Mouse (Mus musculus): ENCODE measurements at regions not wholly inside any gene's neighbourhood (a gene's known extent, or its start where the extent isn't known, plus 50 kb on each side); places are given as distances from the start of the nearest gene placed in this dataset.
A peak's percentile ranks its signal among the peaks of the same experiment; 100 is the strongest.

GRCm38 (mm10) chr2:18617520-18617919, 54.7 kb upstream of the Commd3 start:
- Histone ChIP-seq H3K4me3 (ENCODE audit: low read depth, low read length) (no peak overlapping the region), H3K9me3 (ENCODE audit: control insufficient read depth, low read length) (no peaks in the 10 kb centered on the region), H3K27ac (ENCODE audit: low read depth, low read length) (no peak overlapping the region), H3K9ac (ENCODE audit: low read length) (no peak overlapping the region), H3K4me1 (ENCODE audit: control insufficient read depth, insufficient read depth, low read length) (no peaks in the 10 kb centered on the region), H3K27me3 (ENCODE audit: control insufficient read depth, insufficient read depth, low read length) (no peaks in the 10 kb centered on the region), H3K4me2 (ENCODE audit: low read depth) (no peak overlapping the region; the same call in 1 of the 2 replicates), H3K36me3 (ENCODE audit: control insufficient read depth, insufficient read depth, low read length) (no peaks in the 10 kb centered on the region)
- 22% methylated on average over 5 of the region's 5 CpGs for WGBS
- DNase-seq (ENCODE audit: low spot score) (no peak), ATAC-seq (ENCODE audit: insufficient read depth, low FRiP score, low TSS enrichment) (no peak)

- Histone ChIP-seq H3K27me3 (ENCODE audit: control insufficient read depth, insufficient read depth, low read length) (peaks cover 36% of the 10 kb centered on the region), H3K9me3 (ENCODE audit: control insufficient read depth, low read length) (no peaks in the 10 kb centered on the region), H3K36me3 (ENCODE audit: control insufficient read depth, insufficient read depth, low read length) (no peaks in the 10 kb centered on the region), H3K4me1 (ENCODE audit: control insufficient read depth, insufficient read depth, low read length) (peaks cover 8% of the 10 kb centered on the region; the same call in 1 of the 2 replicates), H3K27ac (ENCODE audit: low read depth, low read length) (no peak overlapping the region), H3K4me3 (ENCODE audit: low read depth, low read length) (peak overlapping the region; percentile 31; the same call in 1 of the 2 replicates), H3K4me2 (ENCODE audit: low read depth) (peak overlapping the region; percentile 65), H3K9ac (ENCODE audit: low read length) (no peak overlapping the region)
- DNase-seq (ENCODE audit: low spot score) (no peak), ATAC-seq (ENCODE audit: insufficient read depth, low FRiP score, low TSS enrichment) (no peak)
- WGBS: 3% methylated on average over 10 of the region's 10 CpGs
Observed at GRCm38 (mm10) chr2:18609868-18610185, 62.4 kb upstream of the Commd3 start.

- no peaks in the 10 kb centered on the region for H3K36me3 ChIP-seq (ENCODE audit: control insufficient read depth, insufficient read depth, low read length)
Observed at GRCm38 (mm10) chr2:18609075-18609867, 62.9 kb upstream of the Commd3 start.

GRCm38 (mm10) chr2:18608260-18609074, 63.7 kb upstream of the Commd3 start:
- no peaks in the 10 kb centered on the region for H3K9me3 ChIP-seq (ENCODE audit: control insufficient read depth, low read length)
- no peaks in the 10 kb centered on the region for H3K36me3 ChIP-seq (ENCODE audit: control insufficient read depth, insufficient read depth, low read length)
- DNase-seq (ENCODE audit: low spot score) (peak; percentile 65), ATAC-seq (ENCODE audit: insufficient read depth, low FRiP score, low TSS enrichment) (peak; percentile 69)
- WGBS: 0% methylated on average over 29 of the region's 29 CpGs
- peak overlapping the region; percentile 65 for H3K4me2 ChIP-seq (ENCODE audit: low read depth)
- H3K27ac ChIP-seq (ENCODE audit: low read depth, low read length): no peak overlapping the region
- peak overlapping the region; percentile 31 for H3K4me3 ChIP-seq (ENCODE audit: low read depth, low read length)
- peaks cover 36% of the 10 kb centered on the region for H3K27me3 ChIP-seq (ENCODE audit: control insufficient read depth, insufficient read depth, low read length)
- peak overlapping the region; percentile 48 for H3K9ac ChIP-seq (ENCODE audit: low read length)
- peaks cover 8% of the 10 kb centered on the region; the same call in 1 of the 2 replicates for H3K4me1 ChIP-seq (ENCODE audit: control insufficient read depth, insufficient read depth, low read length)

More at GRCm38 (mm10) chr2:18609075-18609867, 62.9 kb upstream of the Commd3 start:
- Histone ChIP-seq H3K27me3 (ENCODE audit: control insufficient read depth, insufficient read depth, low read length) (peaks cover 36% of the 10 kb centered on the region), H3K27ac (ENCODE audit: low read depth, low read length) (no peak overlapping the region), H3K4me1 (ENCODE audit: control insufficient read depth, insufficient read depth, low read length) (peaks cover 8% of the 10 kb centered on the region; the same call in 1 of the 2 replicates), H3K4me3 (ENCODE audit: low read depth, low read length) (peak overlapping the region; percentile 31), H3K9ac (ENCODE audit: low read length) (peak overlapping the region; percentile 48), H3K9me3 (ENCODE audit: control insufficient read depth, low read length) (no peaks in the 10 kb centered on the region), H3K4me2 (ENCODE audit: low read depth) (peak overlapping the region; percentile 65)
- peak; percentile 51 for ATAC-seq (ENCODE audit: insufficient read depth, low FRiP score, low TSS enrichment)
- WGBS: under 1% methylated on average over 50 of the region's 51 CpGs
- peak; percentile 32 for DNase-seq (ENCODE audit: low spot score)

- Histone ChIP-seq H3K4me3 (ENCODE audit: low read depth, low read length) (peak overlapping the region; percentile 31), H3K4me1 (ENCODE audit: control insufficient read depth, insufficient read depth, low read length) (peaks cover 8% of the 10 kb centered on the region; the same call in 1 of the 2 replicates), H3K27ac (ENCODE audit: low read depth, low read length) (no peak overlapping the region), H3K9me3 (ENCODE audit: control insufficient read depth, low read length) (no peaks in the 10 kb centered on the region), H3K9ac (ENCODE audit: low read length) (peak overlapping the region; percentile 48; the same call in 1 of the 2 replicates), H3K36me3 (ENCODE audit: control insufficient read depth, insufficient read depth, low read length) (no peaks in the 10 kb centered on the region), H3K4me2 (ENCODE audit: low read depth) (peak overlapping the region; percentile 65), H3K27me3 (ENCODE audit: control insufficient read depth, insufficient read depth, low read length) (peaks cover 36% of the 10 kb centered on the region)
- ATAC-seq (ENCODE audit: insufficient read depth, low FRiP score, low TSS enrichment): peak; percentile 33; the same call in 1 of the 2 replicates
- no peak for DNase-seq (ENCODE audit: low spot score)
- WGBS: 3% methylated on average over 13 of the region's 14 CpGs
Observed at GRCm38 (mm10) chr2:18607586-18608259, 64.5 kb upstream of the Commd3 start.

- Histone ChIP-seq H3K4me1 (ENCODE audit: control insufficient read depth, insufficient read depth, low read length) (peaks cover 8% of the 10 kb centered on the region; the same call in 1 of the 2 replicates), H3K27ac (ENCODE audit: low read depth, low read length) (no peak overlapping the region), H3K36me3 (ENCODE audit: control insufficient read depth, insufficient read depth, low read length) (no peaks in the 10 kb centered on the region), H3K9me3 (ENCODE audit: control insufficient read depth, low read length) (no peaks in the 10 kb centered on the region), H3K27me3 (ENCODE audit: control insufficient read depth, insufficient read depth, low read length) (peaks cover 36% of the 10 kb centered on the region), H3K4me2 (ENCODE audit: low read depth) (no peak overlapping the region; the same call in 1 of the 2 replicates), H3K4me3 (ENCODE audit: low read depth, low read length) (no peak overlapping the region), H3K9ac (ENCODE audit: low read length) (no peak overlapping the region)
- WGBS: 5% methylated on average over 6 of the region's 6 CpGs
- ATAC-seq (ENCODE audit: insufficient read depth, low FRiP score, low TSS enrichment): no peak
- DNase-seq (ENCODE audit: low spot score): no peak
Observed at GRCm38 (mm10) chr2:18607088-18607487, 65.1 kb upstream of the Commd3 start.

GRCm38 (mm10) chr2:18592221-18592620, 80.0 kb upstream of the Commd3 start:
- 0 out of 2 replicates have a peak, but pooled peaks cover 2% of the 10 kb centered on the region for H3K27me3 ChIP-seq (ENCODE audit: control insufficient read depth, insufficient read depth, low read length)
- no peaks in the 10 kb centered on the region for H3K36me3 ChIP-seq (ENCODE audit: control insufficient read depth, insufficient read depth, low read length)
- DNase-seq (ENCODE audit: low spot score) (no peak), ATAC-seq (ENCODE audit: insufficient read depth, low FRiP score, low TSS enrichment) (no peak)
- no peaks in the 10 kb centered on the region for H3K4me1 ChIP-seq (ENCODE audit: control insufficient read depth, insufficient read depth, low read length)
- no peak overlapping the region for H3K4me2 ChIP-seq (ENCODE audit: low read depth)
- no peak overlapping the region for H3K4me3 ChIP-seq (ENCODE audit: low read depth, low read length)
- no peak overlapping the region for H3K9ac ChIP-seq (ENCODE audit: low read length)
- 49% methylated on average over 4 of the region's 4 CpGs for WGBS
- no peaks in the 10 kb centered on the region for H3K9me3 ChIP-seq (ENCODE audit: control insufficient read depth, low read length)
- no peak overlapping the region for H3K27ac ChIP-seq (ENCODE audit: low read depth, low read length)

GRCm38 (mm10) chr2:18588232-18588631, 84.0 kb upstream of the Commd3 start:
- Histone ChIP-seq H3K4me1 (ENCODE audit: control insufficient read depth, insufficient read depth, low read length) (no peaks in the 10 kb centered on the region), H3K36me3 (ENCODE audit: control insufficient read depth, insufficient read depth, low read length) (no peaks in the 10 kb centered on the region), H3K4me3 (ENCODE audit: low read depth, low read length) (peak overlapping the region; percentile 47), H3K4me2 (ENCODE audit: low read depth) (peak overlapping the region; percentile 54), H3K27ac (ENCODE audit: low read depth, low read length) (no peak overlapping the region), H3K9ac (ENCODE audit: low read length) (peak overlapping the region; percentile 52; the same call in 1 of the 2 replicates), H3K9me3 (ENCODE audit: control insufficient read depth, low read length) (no peaks in the 10 kb centered on the region), H3K27me3 (ENCODE audit: control insufficient read depth, insufficient read depth, low read length) (0 out of 2 replicates have a peak, but pooled peaks cover 2% of the 10 kb centered on the region)
- no peak for DNase-seq (ENCODE audit: low spot score)
- no peak for ATAC-seq (ENCODE audit: insufficient read depth, low FRiP score, low TSS enrichment)
- WGBS: 4% methylated on average over 4 of the region's 4 CpGs
